Mouse (Mus musculus) megakaryocyte, embryonic 14.5 days (primary cell): ENCODE data around the gene Fbxl17.

Experiments used
- FLI1 ChIP-seq: IDR thresholded peaks from 2 replicates; pipeline ENCODE4 v1.6.1; 2012; ENCODE audit warnings: low read length, inconsistent platforms, mixed read lengths
- GATA1 ChIP-seq: IDR thresholded peaks from 3 replicates; pipeline ENCODE4 v1.6.1; 2012; ENCODE audit warnings: mixed read lengths, low read length, inconsistent platforms, borderline replicate concordance

DNA sequence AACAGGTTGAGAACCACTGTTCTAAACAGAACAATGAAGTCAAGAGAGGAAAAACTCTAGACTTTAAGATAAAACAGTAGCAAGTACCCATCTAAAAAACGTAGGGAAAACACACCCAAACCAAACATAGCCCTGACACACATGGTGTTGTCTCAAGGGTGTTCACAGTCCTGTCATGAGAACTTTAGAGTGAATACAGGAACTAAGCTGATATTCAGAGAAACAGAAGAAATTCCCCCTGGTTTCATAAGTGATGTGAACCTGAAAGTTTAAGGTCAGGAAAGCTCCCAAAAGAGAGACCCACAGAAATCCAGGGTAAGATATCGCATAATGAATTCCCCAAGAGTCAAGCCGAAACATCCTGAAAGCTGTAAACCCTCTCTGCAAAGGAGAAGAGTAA, 97.6 kb downstream of the Fbxl17 start:
- TF ChIP-seq GATA1, result no peak
- no peak for TF ChIP-seq FLI1
